Mouse (Mus musculus) testis, adult 2 months (tissue): ENCODE data around the gene Kcnb1. TPM values are rescaled to one million over a fixed set of nuclear protein-coding genes. Genes with fewer than 3 reads are reported as not detected.

Experiments
- H3K27ac ChIP-seq: fragments of 200-500 bp; 2 replicates; pipeline ENCODE4 v1.5.1; 2012; ENCODE audit warnings: low read depth, low read length; ENCODE audit not compliant: control insufficient read depth, insufficient read depth
- H3K27me3 ChIP-seq: fragments of 200-500 bp; 2 replicates; pipeline ENCODE4 v1.6.1; 2012; ENCODE audit warnings: mild to moderate bottlenecking, low read length, moderate library complexity; ENCODE audit not compliant: control insufficient read depth, insufficient read depth
- H3K36me3 ChIP-seq: fragments of 200-500 bp; 2 replicates; pipeline ENCODE4 v1.6.1; 2012; ENCODE audit warnings: mild to moderate bottlenecking, low read length; ENCODE audit not compliant: control insufficient read depth, insufficient read depth
- H3K4me1 ChIP-seq: fragments of 200-500 bp; 2 replicates; pipeline ENCODE4 v1.6.1; 2012; ENCODE audit warnings: low read length; ENCODE audit not compliant: control insufficient read depth, insufficient read depth
- H3K4me3 ChIP-seq: fragments of 200-500 bp; 2 replicates; pipeline ENCODE4 v1.5.1; 2012; ENCODE audit warnings: low read depth, mild to moderate bottlenecking, low read length, moderate library complexity, mixed read lengths; ENCODE audit not compliant: control insufficient read depth
- CTCF ChIP-seq: fragments of 200-500 bp; IDR thresholded peaks from 2 replicates; pipeline ENCODE4 v1.5.1; 2012; ENCODE audit warnings: low read depth, mild to moderate bottlenecking, inconsistent platforms, low read length, moderate library complexity; ENCODE audit not compliant: control insufficient read depth, insufficient read depth, insufficient replicate concordance
- POLR2A ChIP-seq: fragments of 200-500 bp; IDR thresholded peaks from 2 replicates; pipeline ENCODE4 v1.6.1; 2012; ENCODE audit warnings: low read depth, mild to moderate bottlenecking, inconsistent platforms, low read length, moderate library complexity; ENCODE audit not compliant: control insufficient read depth
- polyA plus RNA-seq: library from polyadenylated mRNA; depleted of rRNA; stranded (reverse); fragments of >200 nt; gene quantifications from 2 replicates; pipeline ENCODE4 v1.2.3, GENCODE M21; 2012

Kcnb1 gene
- polyA plus RNA-seq, 1 experiment: 2.8 TPM

DNA sequence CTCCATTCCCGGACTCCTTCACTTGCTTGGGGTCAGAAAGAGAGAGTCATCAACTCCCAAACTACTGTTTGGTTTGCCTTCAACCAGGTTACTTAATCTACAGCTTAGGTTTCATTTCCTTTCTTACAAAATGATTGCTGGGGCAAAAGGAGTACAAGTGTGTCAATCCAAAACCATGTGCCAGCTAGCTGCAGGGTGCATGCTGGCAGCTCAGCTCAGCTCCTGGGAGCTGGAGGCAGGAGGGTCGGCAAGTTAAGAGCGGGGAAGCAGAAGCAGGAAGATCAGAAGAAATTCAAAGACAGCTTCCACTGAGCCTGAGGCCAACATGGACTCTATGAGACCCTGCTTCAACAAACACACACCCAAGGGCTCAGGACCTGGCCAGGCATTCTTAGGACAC, 129.6 kb downstream of the Kcnb1 start:
- TF ChIP-seq CTCF: no peak
- TF ChIP-seq POLR2A: no peak
- H3K36me3 ChIP-seq: peaks cover 1% of the 10 kb centered on the region; the same call in 1 of the 2 replicates
- H3K27me3 ChIP-seq: no peaks in the 10 kb centered on the region
- no peak overlapping the region for H3K4me3 ChIP-seq
- peaks cover 9% of the 10 kb centered on the region for H3K4me1 ChIP-seq
- peak overlapping the region; percentile 64 for H3K27ac ChIP-seq

DNA sequence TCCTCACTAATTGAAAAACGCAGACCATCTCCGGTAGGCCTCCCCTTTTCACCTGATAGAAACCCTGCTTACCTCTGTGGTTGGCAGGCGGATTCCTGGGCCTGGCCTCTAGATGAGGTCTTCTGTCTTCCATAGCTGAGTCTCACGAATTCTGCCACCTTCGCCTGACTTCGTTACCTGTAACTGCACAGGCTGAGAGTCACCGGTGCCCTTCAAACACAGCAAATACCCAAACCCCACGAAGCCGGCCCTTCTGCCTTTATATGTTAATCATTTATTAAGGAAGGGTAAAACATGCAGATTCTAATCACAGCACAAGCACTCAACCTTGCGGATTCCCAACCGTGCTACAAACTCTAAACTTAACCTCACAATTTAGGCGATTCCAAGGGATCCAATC, 130.0 kb downstream of the Kcnb1 start:
- Histone ChIP-seq H3K4me3 (no peak overlapping the region), H3K36me3 (peaks cover 1% of the 10 kb centered on the region; the same call in 1 of the 2 replicates)
- no peak for TF ChIP-seq CTCF
- no peak for TF ChIP-seq POLR2A

DNA sequence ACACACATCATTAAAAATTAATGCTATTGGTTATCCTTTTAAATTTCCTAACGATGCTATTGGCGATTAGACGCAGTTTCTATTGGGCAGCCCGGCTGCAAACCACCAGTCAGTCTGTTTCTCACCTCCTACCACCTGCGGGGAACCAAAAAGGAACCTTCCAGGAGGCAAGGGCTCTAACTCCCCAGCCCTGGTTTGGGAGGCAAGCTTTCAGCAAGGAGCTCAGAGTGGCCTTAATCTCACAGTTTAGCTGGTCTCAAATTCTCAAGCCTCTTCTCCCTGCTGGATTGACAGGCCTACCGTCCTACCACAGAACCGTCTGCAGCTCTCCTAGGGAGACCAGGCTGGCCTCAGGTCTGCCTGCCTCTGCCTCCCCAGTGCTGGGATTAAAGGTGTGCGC, 130.4 kb downstream of the Kcnb1 start:
- TF ChIP-seq POLR2A (no peak), CTCF (no peak)
- Histone ChIP-seq H3K4me1 (peaks cover 9% of the 10 kb centered on the region), H3K27ac (no peak overlapping the region; the same call in 1 of the 2 replicates), H3K4me3 (no peak overlapping the region), H3K27me3 (no peaks in the 10 kb centered on the region), H3K36me3 (peaks cover 1% of the 10 kb centered on the region; the same call in 1 of the 2 replicates)

More for the DNA sequence above, 130.0 kb downstream of the Kcnb1 start:
- no peaks in the 10 kb centered on the region for H3K27me3 ChIP-seq
- H3K27ac ChIP-seq: peak overlapping the region; percentile 20
- peaks cover 9% of the 10 kb centered on the region for H3K4me1 ChIP-seq

DNA sequence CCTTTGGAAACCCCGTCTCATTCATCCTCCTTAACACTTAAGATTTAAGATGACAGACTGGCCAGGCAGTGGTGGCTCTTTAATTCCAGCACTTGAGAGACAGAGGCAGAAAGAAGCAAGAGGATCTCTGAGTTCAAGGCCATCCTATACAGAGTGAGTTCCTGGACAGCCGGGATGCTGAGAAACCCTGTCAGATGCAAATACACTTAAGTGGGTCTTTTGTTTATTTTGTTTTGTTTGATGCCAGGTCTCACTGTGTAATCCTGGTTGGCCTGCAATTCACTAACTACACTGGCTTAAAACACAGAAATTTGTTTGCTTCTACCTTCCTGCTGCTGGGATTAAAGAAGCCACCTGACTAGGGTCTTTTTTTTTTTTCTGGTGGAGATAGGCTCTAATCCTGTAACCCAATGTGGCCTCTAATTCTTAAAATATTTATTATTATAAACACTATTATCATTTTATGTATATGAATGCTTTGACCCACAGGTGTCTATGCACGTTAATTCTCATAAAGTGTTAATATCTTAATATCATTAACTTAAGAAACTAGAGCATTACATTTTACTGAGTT, 131.1 kb downstream of the Kcnb1 start:
- no peak overlapping the region for H3K27ac ChIP-seq
- no peak for TF ChIP-seq CTCF
- no peak for TF ChIP-seq POLR2A
- H3K4me3 ChIP-seq: no peak overlapping the region
- H3K36me3 ChIP-seq: peaks cover 1% of the 10 kb centered on the region; the same call in 1 of the 2 replicates
- no peaks in the 10 kb centered on the region for H3K27me3 ChIP-seq
- peaks cover 9% of the 10 kb centered on the region for H3K4me1 ChIP-seq

- H3K36me3 ChIP-seq: peaks cover 3% of the 10 kb centered on the region
- H3K4me1 ChIP-seq: peaks cover 9% of the 10 kb centered on the region
- H3K27me3 ChIP-seq: no peaks in the 10 kb centered on the region
- TF ChIP-seq CTCF (no peak), POLR2A (no peak)
- H3K27ac ChIP-seq: no peak overlapping the region
- H3K4me3 ChIP-seq: no peak overlapping the region
Observed at GRCm38 (mm10) chr2:167058201-167058600, 131.8 kb downstream of the Kcnb1 start.

DNA sequence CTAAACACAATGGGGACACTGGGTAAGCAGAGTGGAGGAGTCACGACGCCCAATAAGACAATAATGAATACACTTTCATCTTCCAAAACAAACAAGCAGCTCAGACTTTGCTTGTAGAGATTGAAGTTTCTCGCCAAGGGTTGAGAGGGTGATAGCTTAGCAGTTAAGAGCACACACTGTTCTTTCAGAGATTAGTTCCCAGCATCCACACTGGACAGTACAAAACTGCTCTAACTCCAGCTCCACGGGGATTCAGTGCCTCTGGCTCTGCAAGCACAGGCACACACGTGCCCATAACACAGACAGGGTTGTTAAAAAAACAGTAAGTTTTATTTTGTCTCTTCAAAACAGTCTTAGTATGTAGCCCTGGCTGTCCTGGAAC, 133.0 kb downstream of the Kcnb1 start:
- Histone ChIP-seq H3K36me3 (peaks cover 3% of the 10 kb centered on the region), H3K4me1 (peaks cover 5% of the 10 kb centered on the region)
- TF ChIP-seq CTCF: no peak
- TF ChIP-seq POLR2A: no peak

GRCm38 (mm10) chr2:167056210-167056941, 133.6 kb downstream of the Kcnb1 start:
- no peak for TF ChIP-seq CTCF
- TF ChIP-seq POLR2A: no peak
- peak overlapping the region; percentile 55 for H3K27ac ChIP-seq
- H3K4me1 ChIP-seq: peaks cover 2% of the 10 kb centered on the region
- H3K36me3 ChIP-seq: peaks cover 3% of the 10 kb centered on the region
- no peak overlapping the region for H3K4me3 ChIP-seq
- H3K27me3 ChIP-seq: no peaks in the 10 kb centered on the region

More for the DNA sequence above, 133.0 kb downstream of the Kcnb1 start:
- H3K27me3 ChIP-seq: no peaks in the 10 kb centered on the region
- H3K4me3 ChIP-seq: no peak overlapping the region
- no peak overlapping the region; the same call in 1 of the 2 replicates for H3K27ac ChIP-seq
